Mouse (Mus musculus) neural tube, embryonic 12.5 days (tissue): ENCODE data around the gene Surf2. TPM values are rescaled to one million over a fixed set of nuclear protein-coding genes. Genes with fewer than 3 reads are reported as not detected.
"Not testable (repeated sequence)": the region's sequence is repeated elsewhere in the genome, so short reads cannot be mapped to it uniquely, and the experiment has no call there.

ENCODE experiments used
- ATAC-seq: fragments of 200-750 bp; cut with Nextera tagmentation; 2 replicates; pipeline ENCODE4 v1.8.0; 2017; ENCODE audit warnings: low read depth, mild to moderate bottlenecking, moderate TSS enrichment, moderate library complexity; ENCODE audit not compliant: low FRiP score
- H3K27ac ChIP-seq: fragments of 300-500 bp; sonication (generic); 2 replicates; pipeline ENCODE4 v1.5.1; 2016
- H3K27me3 ChIP-seq: fragments of 300-500 bp; sonication (generic); replicated peaks from 2 replicates; pipeline ENCODE4 v1.6.1; 2016; ENCODE audit warnings: mild to moderate bottlenecking
- H3K36me3 ChIP-seq: fragments of 300-500 bp; sonication (generic); 2 replicates; pipeline ENCODE4 v1.6.1; 2016; ENCODE audit warnings: mild to moderate bottlenecking
- H3K4me1 ChIP-seq: fragments of 300-500 bp; sonication (generic); 2 replicates; pipeline ENCODE4 v1.6.1; 2016
- H3K4me2 ChIP-seq: fragments of 300-500 bp; sonication (generic); replicated peaks from 2 replicates; pipeline ENCODE4 v1.6.1; 2016; ENCODE audit warnings: mild to moderate bottlenecking
- H3K4me3 ChIP-seq: fragments of 300-500 bp; sonication (generic); 2 replicates; pipeline ENCODE4 v1.5.1; 2016
- H3K9ac ChIP-seq: fragments of 300-500 bp; sonication (generic); 2 replicates; pipeline ENCODE4 v1.6.1; 2016; ENCODE audit warnings: mild to moderate bottlenecking
- H3K9me3 ChIP-seq: fragments of 300-500 bp; sonication (generic); 2 replicates; pipeline ENCODE4 v1.6.1; 2016; ENCODE audit warnings: mild to moderate bottlenecking
- WGBS: fragments of 180-500 bp; shearing (Covaris S2); methylation state at CpG from one replicate; pipeline ENCODE4 v1.1.7; 2016; 5-methylcytosine and 5-hydroxymethylcytosine counted together
- polyA plus RNA-seq: library from polyadenylated mRNA; unstranded; fragments of >200 nt; fragmentation: Nextera tagmentation; extraction: Ambion mirVana; gene quantifications from 2 replicates; pipeline ENCODE4 v1.2.1, GENCODE M21; 2016

Surf2 gene
- 55.3 and 55.7 TPM in 2 replicates for polyA plus RNA-seq

DNA sequence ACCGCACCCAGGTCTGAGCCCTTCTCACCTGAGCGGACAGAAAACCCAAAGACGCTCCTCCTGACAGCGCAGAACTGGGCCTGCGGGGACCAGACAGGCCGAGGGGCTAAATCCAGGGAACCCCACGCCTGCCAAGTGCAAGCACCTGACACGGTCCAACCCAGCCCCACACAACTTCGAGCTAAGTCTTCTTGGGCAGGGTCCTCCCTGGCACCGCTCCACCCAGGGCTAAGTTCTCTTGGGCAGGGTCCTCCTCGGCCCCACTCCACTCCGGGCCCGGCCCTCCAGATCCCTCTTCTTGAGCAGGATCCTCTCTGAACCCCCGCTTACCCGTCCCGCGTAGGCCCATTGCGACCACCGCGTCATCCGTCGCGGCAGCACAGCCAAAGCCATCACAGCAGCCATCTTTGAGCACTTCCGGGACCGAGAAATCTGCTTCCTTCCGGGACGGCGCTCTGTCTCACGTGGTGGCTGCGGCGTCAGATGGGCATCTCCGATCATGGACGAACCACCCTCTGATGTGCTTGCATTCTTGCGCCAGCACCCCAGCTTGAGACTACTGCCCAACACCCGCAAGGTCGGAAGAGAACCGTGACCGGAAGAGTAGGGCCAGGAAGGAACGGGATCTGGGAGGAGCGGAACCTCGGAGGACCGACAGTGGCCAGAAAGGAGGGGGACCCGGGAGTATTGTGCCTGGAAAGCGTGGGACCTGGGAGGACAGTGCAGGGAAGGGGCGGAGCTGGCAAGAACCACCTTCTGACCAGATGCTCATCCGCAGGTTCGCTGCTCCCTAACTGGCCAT is at the start of gene Surf2, which contains the start of gene Surf1:
Surf2 (plus strand) TSS at position 441 of the 802 bp plus-strand sequence.
Surf1 (minus strand) TSS at position 604 of the 802 bp plus-strand sequence.
- ATAC-seq, result peak; percentile 81
- Histone ChIP-seq H3K27me3 (no peaks in the 10 kb centered on the region), H3K36me3 (peaks cover 71% of the 10 kb centered on the region), H3K9me3 (no peaks in the 10 kb centered on the region), H3K27ac (peak within 1 kb of the TSS; percentile 46; the same call in 1 of the 2 replicates), H3K4me3 (peak within 1 kb of the TSS; percentile 64), H3K9ac (peak within 1 kb of the TSS; percentile 69), H3K4me1 (peaks cover 49% of the 10 kb centered on the region), H3K4me2 (peak within 1 kb of the TSS; percentile 99)
- WGBS, result 2% methylated on average over 47 of the region's 47 CpGs

DNA sequence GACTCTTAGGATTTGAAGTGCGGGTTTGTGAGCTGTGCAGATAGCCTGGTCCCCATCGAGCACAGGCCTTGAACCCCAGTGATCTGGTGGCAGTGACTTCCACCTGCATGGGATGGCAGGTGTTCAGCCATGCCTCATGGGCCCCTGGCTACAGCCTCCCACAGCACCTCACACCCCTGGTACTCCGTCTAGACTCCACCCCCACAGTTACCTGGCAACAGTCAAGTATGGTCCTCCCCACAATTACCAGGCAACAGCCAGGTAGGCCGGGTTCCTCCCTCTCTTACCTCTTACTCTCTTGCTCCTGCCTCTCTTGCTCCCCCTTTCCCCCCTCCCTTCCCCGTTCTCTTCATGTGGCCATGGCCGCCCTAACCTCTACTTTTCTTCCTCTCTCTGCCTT is 45.5 kb upstream of the Surf2 start:
- Histone ChIP-seq H3K9ac (no peak overlapping the region), H3K4me2 (no peak overlapping the region), H3K27ac (no peak overlapping the region), H3K9me3 (no peaks in the 10 kb centered on the region), H3K4me3 (no peak overlapping the region), H3K27me3 (no peaks in the 10 kb centered on the region), H3K4me1 (no peaks in the 10 kb centered on the region), H3K36me3 (no peaks in the 10 kb centered on the region)
- 65% methylated on average over 6 of the region's 6 CpGs for WGBS
- no peak for ATAC-seq

DNA sequence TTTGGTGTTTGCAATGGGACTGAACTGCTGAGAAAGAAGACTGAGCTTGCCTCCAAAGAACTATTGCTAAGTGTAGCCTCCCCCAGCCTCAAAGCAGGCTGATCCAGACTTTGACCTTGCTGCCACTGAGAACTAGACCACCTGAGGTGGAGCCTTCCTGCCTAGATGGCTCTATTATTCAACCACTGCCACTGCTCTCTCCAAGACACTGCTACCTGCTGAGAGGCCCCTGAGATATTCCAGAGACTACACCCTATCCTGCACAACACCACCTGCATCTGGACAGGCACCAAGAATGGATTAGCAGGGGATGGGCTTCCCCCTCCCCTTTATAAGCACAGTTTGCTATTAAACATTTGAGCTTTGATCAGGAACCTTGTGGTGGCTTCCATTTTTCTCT is 37.6 kb upstream of the Surf2 start:
- Histone ChIP-seq H3K4me2 (no peak overlapping the region), H3K4me3 (no peak overlapping the region), H3K9me3 (peaks cover 9% of the 10 kb centered on the region; the same call in 1 of the 2 replicates), H3K27ac (no peak overlapping the region), H3K27me3 (no peaks in the 10 kb centered on the region), H3K4me1 (no peaks in the 10 kb centered on the region), H3K9ac (no peak overlapping the region), H3K36me3 (no peaks in the 10 kb centered on the region)
- ATAC-seq, result no peak

DNA sequence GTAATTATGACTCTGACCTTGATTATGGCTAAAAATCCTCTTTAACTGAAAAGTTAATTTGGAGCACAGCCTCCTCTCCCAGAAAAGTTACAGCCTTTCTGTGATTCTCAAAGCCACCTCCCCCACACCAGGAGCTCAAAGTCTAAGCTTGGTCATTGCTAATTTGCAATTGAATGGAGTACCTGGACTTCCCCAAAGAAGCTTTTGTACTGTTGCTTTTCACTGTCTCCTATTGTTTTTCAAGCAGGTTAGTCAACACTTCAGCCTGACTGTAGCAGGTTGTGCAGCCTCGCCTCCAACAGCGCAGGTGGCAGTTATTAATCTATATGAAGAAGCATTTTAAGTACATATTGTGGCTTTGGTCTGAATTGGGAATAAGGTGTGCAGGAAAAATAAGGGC is 30.6 kb upstream of the Surf2 start:
- not testable (repeated sequence) for ATAC-seq, H3K4me3 ChIP-seq, H3K4me2 ChIP-seq, H3K27ac ChIP-seq, H3K9ac ChIP-seq, H3K27me3 ChIP-seq, H3K4me1 ChIP-seq, H3K9me3 ChIP-seq
- WGBS, result 85% methylated on average over 2 of the region's 2 CpGs
- peaks cover 29% of the 10 kb centered on the region for H3K36me3 ChIP-seq

DNA sequence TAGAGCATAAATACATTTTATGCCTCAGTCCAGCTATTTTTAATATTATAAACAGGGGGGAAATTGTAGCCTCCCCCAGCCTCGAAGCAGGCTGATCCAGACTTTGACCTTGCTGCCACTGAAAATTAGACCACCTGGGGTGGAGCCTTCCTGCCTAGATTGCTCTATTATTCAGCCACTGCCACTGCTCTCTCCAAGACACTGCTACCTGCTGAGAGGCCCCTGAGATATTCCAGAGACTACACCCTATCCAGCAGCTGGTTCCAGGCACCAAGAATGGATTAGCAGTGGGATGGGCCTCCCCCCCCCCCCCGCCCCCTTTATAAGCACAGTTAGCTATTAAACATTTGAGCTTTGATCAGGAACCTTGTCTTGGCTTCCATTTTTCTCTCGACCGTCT is 30.0 kb upstream of the Surf2 start:
- not testable (repeated sequence) for H3K27ac ChIP-seq

DNA sequence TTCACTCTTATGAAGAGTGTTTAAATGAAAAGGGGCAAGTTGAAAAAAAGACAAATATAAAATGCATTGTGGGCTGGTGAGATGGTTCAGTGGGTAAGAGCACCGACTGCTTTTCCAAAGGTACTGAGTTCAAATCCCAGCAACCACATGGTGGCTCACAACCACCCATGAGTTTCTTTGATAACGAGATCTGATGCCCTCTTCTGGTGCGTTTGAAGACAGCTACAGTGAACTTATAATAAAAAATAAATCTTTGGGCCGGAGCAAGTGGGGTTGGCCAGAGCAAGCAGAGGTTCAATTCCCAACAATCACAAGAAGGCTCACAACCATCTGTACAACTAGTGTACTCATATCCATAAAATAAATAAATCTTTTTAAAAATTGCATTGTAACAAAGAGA is 20.3 kb upstream of the Surf2 start:
- Histone ChIP-seq H3K4me3 (no peak overlapping the region), H3K4me2 (no peak overlapping the region), H3K9me3 (no peaks in the 10 kb centered on the region), H3K27me3 (no peaks in the 10 kb centered on the region), H3K36me3 (peaks cover 82% of the 10 kb centered on the region), H3K9ac (no peak overlapping the region), H3K27ac (no peak overlapping the region), H3K4me1 (no peaks in the 10 kb centered on the region)
- 91% methylated on average over 4 of the region's 4 CpGs for WGBS
- ATAC-seq, result no peak

More for the DNA sequence above, 30.0 kb upstream of the Surf2 start:
- ATAC-seq, H3K4me1 ChIP-seq, H3K9ac ChIP-seq, H3K9me3 ChIP-seq, H3K4me3 ChIP-seq, H3K4me2 ChIP-seq, H3K27me3 ChIP-seq: not testable (repeated sequence)
- WGBS, result 58% methylated on average over 4 of the region's 4 CpGs
- peaks cover 35% of the 10 kb centered on the region for H3K36me3 ChIP-seq

DNA sequence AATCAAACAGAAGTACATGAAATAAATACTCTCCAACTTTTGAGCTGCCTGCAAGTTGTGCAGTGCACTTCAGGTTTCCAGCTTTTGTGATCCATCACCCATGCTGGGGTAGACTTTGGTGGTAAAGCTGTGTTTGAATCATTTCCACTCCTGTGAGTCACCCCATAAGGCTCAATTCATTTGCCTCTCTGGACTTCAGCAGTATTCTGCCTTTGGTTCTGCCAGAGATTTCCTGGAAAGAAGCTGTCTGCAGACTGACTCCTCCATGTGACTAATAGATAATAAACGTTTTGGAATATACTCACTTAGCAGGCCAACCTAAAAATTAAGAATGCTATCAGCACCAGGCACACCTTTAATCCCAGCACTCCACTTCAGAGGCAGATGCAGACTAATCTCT is 15.4 kb upstream of the Surf2 start:
- no peak overlapping the region for H3K4me3 ChIP-seq
- no peaks in the 10 kb centered on the region for H3K9me3 ChIP-seq
- H3K36me3 ChIP-seq, result peaks cover 49% of the 10 kb centered on the region
- H3K4me1 ChIP-seq, result peaks cover 20% of the 10 kb centered on the region
- 81% methylated on average over 1 of the region's 1 CpGs for WGBS
- no peak for ATAC-seq
- no peak overlapping the region for H3K9ac ChIP-seq
- no peak overlapping the region for H3K4me2 ChIP-seq
- H3K27me3 ChIP-seq, result no peaks in the 10 kb centered on the region
- H3K27ac ChIP-seq, result no peak overlapping the region

DNA sequence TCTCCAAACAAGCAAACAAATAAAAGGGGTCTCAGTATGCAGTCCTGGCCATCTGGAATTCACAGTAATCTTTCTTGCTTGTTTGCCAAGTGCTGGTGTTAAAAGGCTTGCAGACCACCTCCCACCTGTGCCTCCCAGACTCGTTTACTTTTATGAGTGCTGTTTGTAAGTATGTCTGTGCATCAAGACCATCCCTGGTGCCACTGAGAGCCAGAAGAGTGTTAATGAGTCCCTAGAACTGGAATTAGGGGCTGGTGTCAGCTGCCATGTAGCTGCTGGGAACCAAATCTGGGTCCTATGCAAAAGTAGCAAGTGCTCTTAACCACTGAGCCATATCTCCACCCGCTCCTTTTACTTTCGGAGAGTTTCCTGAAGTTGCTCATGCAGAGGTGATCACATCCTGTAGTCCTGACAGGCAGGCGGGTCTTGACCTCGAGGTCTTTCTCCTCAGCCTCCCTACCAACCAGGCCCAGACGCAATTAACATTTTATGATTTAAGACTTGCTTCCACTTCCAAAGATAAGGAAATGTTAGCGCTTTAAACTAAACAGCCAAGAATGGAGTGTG is 14.2 kb upstream of the Surf2 start:
- peak overlapping the region; percentile 60 for H3K9ac ChIP-seq
- WGBS, result 13% methylated on average over 7 of the region's 7 CpGs
- H3K4me2 ChIP-seq, result peak overlapping the region; percentile 63
- H3K36me3 ChIP-seq, result peaks cover 49% of the 10 kb centered on the region
- H3K9me3 ChIP-seq, result no peaks in the 10 kb centered on the region
- no peak overlapping the region for H3K27ac ChIP-seq
- peaks cover 20% of the 10 kb centered on the region for H3K4me1 ChIP-seq
- peak overlapping the region; percentile 59 for H3K4me3 ChIP-seq
- no peaks in the 10 kb centered on the region for H3K27me3 ChIP-seq
- ATAC-seq, result no peak

DNA sequence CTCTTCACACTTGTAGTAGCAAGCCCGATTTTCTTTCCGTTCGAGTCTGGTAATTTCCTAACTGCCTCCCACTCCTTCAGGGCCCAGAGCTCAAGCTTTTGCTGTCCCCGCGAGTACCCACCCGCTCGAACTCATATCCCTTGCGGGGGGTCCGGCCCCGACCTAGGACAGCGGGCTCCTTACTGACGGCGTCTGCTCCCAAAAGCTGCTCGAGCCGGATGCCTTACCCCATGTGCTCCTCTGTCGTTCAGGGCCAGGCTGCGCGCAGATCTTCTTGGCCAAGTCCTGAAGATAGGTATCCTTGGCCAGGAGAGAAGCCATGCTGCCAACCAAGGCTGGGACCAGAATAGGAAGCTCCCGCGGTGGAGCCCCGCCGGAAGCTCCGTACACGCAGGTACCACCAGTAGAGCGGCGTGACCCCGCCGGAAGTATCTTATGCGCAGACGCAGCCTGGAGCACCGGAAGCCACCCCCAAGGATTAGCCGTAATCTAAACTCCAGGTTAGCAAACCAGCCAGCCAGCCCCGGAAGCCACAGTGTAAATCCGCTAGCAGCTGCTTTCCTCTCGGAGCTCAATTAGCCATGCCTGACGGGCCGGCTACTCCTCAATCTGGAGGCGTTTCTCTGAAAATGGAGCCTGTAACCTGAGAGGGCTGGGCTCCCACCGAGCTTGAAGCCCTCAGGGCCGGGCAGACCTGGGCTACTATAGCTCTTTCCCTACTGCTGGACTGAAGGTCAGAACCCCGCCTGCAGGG is 13.5 kb upstream of the Surf2 start, which contains the start of gene Surf6:
Surf6 (minus strand) TSS at position 413 of the 754 bp plus-strand sequence.
- ATAC-seq, result peak; percentile 94
- Histone ChIP-seq H3K4me3 (peak within 1 kb of the TSS; percentile 59), H3K4me1 (peaks cover 22% of the 10 kb centered on the region), H3K27ac (peak within 1 kb of the TSS; percentile 65), H3K27me3 (no peaks in the 10 kb centered on the region), H3K9ac (peak within 1 kb of the TSS; percentile 60), H3K9me3 (no peaks in the 10 kb centered on the region), H3K4me2 (peak within 1 kb of the TSS; percentile 63), H3K36me3 (peaks cover 48% of the 10 kb centered on the region)
- under 1% methylated on average over 41 of the region's 41 CpGs for WGBS

DNA sequence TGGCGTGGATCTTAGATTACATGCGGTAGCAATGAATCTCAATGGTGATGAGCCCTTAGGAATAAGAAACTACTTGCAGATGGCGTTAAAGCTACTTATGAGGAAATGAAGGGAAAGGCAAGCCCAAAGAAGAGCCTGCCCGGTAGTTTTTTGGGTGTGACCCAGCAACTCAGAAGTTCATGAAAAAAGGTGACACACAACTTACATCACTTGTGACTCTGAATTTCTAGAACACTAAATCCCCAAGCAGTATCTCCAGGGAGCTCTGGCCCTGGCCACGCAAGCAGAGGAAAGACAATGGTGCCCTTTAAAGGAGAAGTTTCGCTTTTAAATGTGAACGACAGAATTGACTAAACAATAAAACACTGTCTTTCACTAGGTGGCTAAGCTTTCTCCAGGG is 12.9 kb upstream of the Surf2 start:
- Histone ChIP-seq H3K4me1 (peaks cover 26% of the 10 kb centered on the region), H3K27ac (peak overlapping the region; percentile 65), H3K4me3 (peak overlapping the region; percentile 59), H3K27me3 (no peaks in the 10 kb centered on the region), H3K9ac (peak overlapping the region; percentile 60), H3K36me3 (peaks cover 45% of the 10 kb centered on the region), H3K9me3 (no peaks in the 10 kb centered on the region), H3K4me2 (peak overlapping the region; percentile 63)
- WGBS, result 12% methylated on average over 7 of the region's 7 CpGs
- no peak for ATAC-seq

DNA sequence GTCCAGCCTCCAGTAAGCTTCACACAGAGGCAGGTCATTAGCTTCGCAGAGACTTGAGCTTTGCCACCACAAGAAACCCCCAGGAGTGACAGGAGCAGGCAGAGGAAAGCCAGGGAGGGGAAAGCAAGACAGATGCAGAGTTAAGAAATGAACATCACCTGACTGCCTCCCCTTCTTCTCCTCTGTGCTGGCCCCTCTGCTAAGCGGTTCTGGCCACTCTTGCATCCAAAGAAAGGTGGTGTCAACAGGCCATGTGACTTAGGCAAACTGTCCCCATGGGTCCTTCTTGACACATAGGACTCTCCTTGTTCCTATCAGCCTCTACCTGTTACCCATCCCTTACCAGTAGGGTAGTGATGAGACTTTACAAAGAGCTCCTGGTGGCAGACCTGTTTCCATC is 10.2 kb upstream of the Surf2 start:
- Histone ChIP-seq H3K9me3 (no peaks in the 10 kb centered on the region), H3K4me1 (peaks cover 41% of the 10 kb centered on the region), H3K4me3 (no peak overlapping the region), H3K36me3 (peaks cover 29% of the 10 kb centered on the region), H3K27ac (no peak overlapping the region), H3K9ac (no peak overlapping the region), H3K27me3 (no peaks in the 10 kb centered on the region), H3K4me2 (no peak overlapping the region)
- WGBS, result 92% methylated on average over 2 of the region's 2 CpGs
- no peak for ATAC-seq

DNA sequence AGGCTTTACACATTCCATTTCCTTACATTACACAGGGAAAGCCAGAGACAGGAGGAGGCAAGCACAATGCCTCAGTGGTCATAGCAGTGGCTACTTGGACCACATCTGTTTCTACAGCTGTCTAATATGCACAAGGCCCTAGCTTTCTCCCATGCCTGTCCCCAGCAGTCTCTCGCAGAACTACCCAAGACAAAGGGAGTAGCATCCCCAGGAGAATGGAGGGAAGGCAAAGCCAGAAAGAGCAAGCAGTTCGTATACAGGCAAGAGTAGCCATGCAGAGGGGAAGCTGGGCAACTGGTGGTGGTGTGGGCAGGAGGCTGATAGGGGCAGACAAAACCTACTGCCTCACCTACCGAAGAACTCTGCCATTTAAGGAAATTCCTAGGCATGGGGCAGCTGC is 9.7 kb upstream of the Surf2 start:
- Histone ChIP-seq H3K4me2 (no peak overlapping the region), H3K4me1 (peaks cover 41% of the 10 kb centered on the region), H3K36me3 (peaks cover 29% of the 10 kb centered on the region), H3K4me3 (no peak overlapping the region), H3K27ac (no peak overlapping the region), H3K9ac (no peak overlapping the region), H3K9me3 (no peaks in the 10 kb centered on the region), H3K27me3 (no peaks in the 10 kb centered on the region)
- no peak for ATAC-seq
- WGBS, result 94% methylated on average over 3 of the region's 3 CpGs
